Mouse (Mus musculus): Measurements from ENCODE around the gene Kcnb1. TPM values are rescaled to one million over a fixed set of nuclear protein-coding genes. Genes with fewer than 3 reads are reported as not detected.

Gene Kcnb1
- total RNA-seq, 1 experiment from 2014 or later, result 0.57 TPM

GRCm38 (mm10) chr2:167103546-167103945, 86.4 kb downstream of the Kcnb1 start:
- ATAC-seq (replicated peaks; ENCODE audit: insufficient number of reproducible peaks, low FRiP score, low TSS enrichment, poor library complexity, severe bottlenecking), result no peak

- ATAC-seq (replicated peaks; ENCODE audit: insufficient number of reproducible peaks, low FRiP score, low TSS enrichment, poor library complexity, severe bottlenecking), result peak; percentile 93
Observed at GRCm38 (mm10) chr2:167101743-167102441, 88.1 kb downstream of the Kcnb1 start.

GRCm38 (mm10) chr2:167094688-167095087, 95.3 kb downstream of the Kcnb1 start:
- ATAC-seq (replicated peaks; ENCODE audit: insufficient number of reproducible peaks, low FRiP score, low TSS enrichment, poor library complexity, severe bottlenecking), result no peak

- peak; percentile 92 for ATAC-seq (replicated peaks; ENCODE audit: insufficient number of reproducible peaks, low FRiP score, low TSS enrichment, poor library complexity, severe bottlenecking)
Observed at GRCm38 (mm10) chr2:167093171-167093900, 96.6 kb downstream of the Kcnb1 start.

- no peak for ATAC-seq (replicated peaks; ENCODE audit: insufficient number of reproducible peaks, low FRiP score, low TSS enrichment, poor library complexity, severe bottlenecking)
Observed at GRCm38 (mm10) chr2:167090271-167090670, 99.7 kb downstream of the Kcnb1 start.

- ATAC-seq (replicated peaks; ENCODE audit: insufficient number of reproducible peaks, low FRiP score, low TSS enrichment, poor library complexity, severe bottlenecking), result no peak
Observed at GRCm38 (mm10) chr2:167086836-167087235, 103.1 kb downstream of the Kcnb1 start.

GRCm38 (mm10) chr2:167086092-167086491, 103.9 kb downstream of the Kcnb1 start:
- no peak for ATAC-seq (replicated peaks; ENCODE audit: insufficient number of reproducible peaks, low FRiP score, low TSS enrichment, poor library complexity, severe bottlenecking)

- ATAC-seq (replicated peaks; ENCODE audit: insufficient number of reproducible peaks, low FRiP score, low TSS enrichment, poor library complexity, severe bottlenecking), result peak; percentile 72; the same call in 1 of the 2 replicates
Observed at GRCm38 (mm10) chr2:167081639-167082038, 108.3 kb downstream of the Kcnb1 start.

GRCm38 (mm10) chr2:167081135-167081534, 108.8 kb downstream of the Kcnb1 start:
- ATAC-seq (replicated peaks; ENCODE audit: insufficient number of reproducible peaks, low FRiP score, low TSS enrichment, poor library complexity, severe bottlenecking), result no peak

GRCm38 (mm10) chr2:167080387-167080786, 109.6 kb downstream of the Kcnb1 start:
- no peak for ATAC-seq (replicated peaks; ENCODE audit: insufficient number of reproducible peaks, low FRiP score, low TSS enrichment, poor library complexity, severe bottlenecking)

- no peak for ATAC-seq (replicated peaks; ENCODE audit: insufficient number of reproducible peaks, low FRiP score, low TSS enrichment, poor library complexity, severe bottlenecking)
Observed at GRCm38 (mm10) chr2:167079535-167080257, 110.3 kb downstream of the Kcnb1 start.

GRCm38 (mm10) chr2:167078931-167079495, 110.9 kb downstream of the Kcnb1 start:
- no peak for ATAC-seq (replicated peaks; ENCODE audit: insufficient number of reproducible peaks, low FRiP score, low TSS enrichment, poor library complexity, severe bottlenecking)

GRCm38 (mm10) chr2:167078486-167078885, 111.5 kb downstream of the Kcnb1 start:
- no peak for ATAC-seq (replicated peaks; ENCODE audit: insufficient number of reproducible peaks, low FRiP score, low TSS enrichment, poor library complexity, severe bottlenecking)

- ATAC-seq (replicated peaks; ENCODE audit: insufficient number of reproducible peaks, low FRiP score, low TSS enrichment, poor library complexity, severe bottlenecking), result no peak
Observed at GRCm38 (mm10) chr2:167077199-167077962, 112.6 kb downstream of the Kcnb1 start.

- ATAC-seq (replicated peaks; ENCODE audit: insufficient number of reproducible peaks, low FRiP score, low TSS enrichment, poor library complexity, severe bottlenecking), result no peak
Observed at GRCm38 (mm10) chr2:167076759-167077158, 113.2 kb downstream of the Kcnb1 start.

GRCm38 (mm10) chr2:167076352-167076751, 113.6 kb downstream of the Kcnb1 start:
- ATAC-seq (replicated peaks; ENCODE audit: insufficient number of reproducible peaks, low FRiP score, low TSS enrichment, poor library complexity, severe bottlenecking), result no peak

GRCm38 (mm10) chr2:167074587-167074986, 115.4 kb downstream of the Kcnb1 start:
- ATAC-seq (replicated peaks; ENCODE audit: insufficient number of reproducible peaks, low FRiP score, low TSS enrichment, poor library complexity, severe bottlenecking), result no peak

Data from monocyte, adult 5-6 weeks (primary cell).